Mouse (Mus musculus): Measurements from ENCODE around the gene Trmt112. TPM values are rescaled to one million over a fixed set of nuclear protein-coding genes. Genes with fewer than 3 reads are reported as not detected.
"Not testable (repeated sequence)": the region's sequence is repeated elsewhere in the genome, so short reads cannot be mapped to it uniquely, and the experiment has no call there.

Trmt112 gene
- polyA plus RNA-seq, 1 experiment from 2014 or later, result 167 TPM

DNA sequence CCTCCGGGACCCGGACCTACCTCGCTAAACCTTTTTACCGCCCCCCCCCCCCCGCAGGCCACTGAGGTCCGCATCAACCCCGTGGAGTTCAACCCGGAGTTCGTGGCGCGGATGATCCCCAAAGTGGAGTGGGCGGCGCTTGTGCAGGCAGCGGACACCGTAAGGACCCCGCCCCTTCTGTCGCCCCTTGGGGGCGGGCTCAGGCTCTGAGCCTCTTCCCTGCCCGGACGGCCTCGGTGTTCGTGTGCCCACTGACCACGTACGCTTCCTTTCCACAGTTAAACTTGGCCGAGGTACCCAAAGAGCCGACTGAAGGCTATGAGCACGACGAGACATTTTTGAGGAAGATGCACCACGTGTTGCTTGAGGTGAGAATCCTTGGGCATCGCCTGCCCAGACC is 808 bp downstream of the Trmt112 start:
- peak overlapping the region; percentile 62 for H3K4me3 ChIP-seq (replicated peaks)
- peaks cover 20% of the 10 kb centered on the region for H3K4me1 ChIP-seq (replicated peaks)
- H3K9me3 ChIP-seq, H3K27me3 ChIP-seq: not testable (repeated sequence)
- peak; percentile 15; the same call in 1 of the 2 replicates for ATAC-seq (ENCODE audit: insufficient number of reproducible peaks, insufficient read depth, low FRiP score, low TSS enrichment, low read depth)
- H3K36me3 ChIP-seq, result peaks cover 51% of the 10 kb centered on the region
- peak overlapping the region; percentile 68 for H3K4me2 ChIP-seq
- H3K9ac ChIP-seq (replicated peaks), result peak overlapping the region; percentile 70
- 1% methylated on average over 30 of the region's 30 CpGs for WGBS
- H3K27ac ChIP-seq, result peak overlapping the region; percentile 98

DNA sequence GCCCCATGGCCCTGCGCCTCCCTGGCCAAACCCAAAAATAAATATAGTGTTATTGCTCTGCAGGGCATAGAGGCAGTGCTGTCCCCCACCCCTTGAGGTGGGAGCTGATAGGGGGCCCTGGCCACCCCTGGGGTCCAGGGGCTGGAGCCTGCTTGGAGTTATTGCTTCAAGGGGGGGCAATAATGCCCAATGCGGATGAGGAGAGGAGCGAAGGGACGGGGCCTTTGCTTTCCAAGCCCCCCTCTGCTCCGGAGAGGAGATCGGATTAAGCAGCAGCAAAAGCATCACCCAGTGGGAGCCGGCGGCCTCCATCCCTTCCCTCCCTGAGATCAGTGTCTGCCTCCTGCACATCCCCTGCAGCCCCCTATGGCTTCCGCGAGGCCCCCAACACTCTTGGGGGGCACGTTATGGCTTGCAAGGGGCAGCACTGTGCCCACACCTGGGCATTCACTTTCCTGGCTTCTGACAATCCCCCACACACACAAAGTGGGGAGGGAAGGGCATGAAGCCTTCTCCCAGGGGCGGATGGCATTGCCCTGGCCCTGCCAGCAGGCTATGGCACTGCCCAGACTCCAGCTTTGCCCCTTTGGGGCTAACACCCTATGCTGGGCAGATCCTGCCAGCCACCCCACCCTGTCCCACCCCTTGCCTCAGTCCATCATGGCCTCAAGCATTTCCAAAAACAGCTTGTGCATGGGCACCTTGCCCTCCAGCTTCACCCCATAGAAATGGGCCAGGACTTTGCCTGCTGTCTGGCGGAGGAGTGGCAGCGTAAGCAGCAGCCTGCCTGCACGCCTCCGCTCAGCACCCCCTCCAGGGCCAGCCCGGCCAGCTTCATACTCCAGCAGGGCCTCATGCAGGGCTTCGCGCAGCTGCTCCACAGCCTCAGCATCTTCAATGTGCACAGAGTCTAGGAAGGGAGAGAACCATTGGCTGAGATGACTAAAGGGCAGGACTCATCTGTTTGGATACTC is 1.9 kb downstream of the Trmt112 start:
- peaks cover 20% of the 10 kb centered on the region for H3K4me1 ChIP-seq (replicated peaks)
- peaks cover 41% of the 10 kb centered on the region for H3K36me3 ChIP-seq
- H3K4me3 ChIP-seq (replicated peaks), result peak overlapping the region; percentile 62
- H3K4me2 ChIP-seq, result peak overlapping the region; percentile 68
- H3K9me3 ChIP-seq, result no peaks in the 10 kb centered on the region
- 82% methylated on average over 19 of the region's 19 CpGs for WGBS
- ATAC-seq (ENCODE audit: insufficient number of reproducible peaks, insufficient read depth, low FRiP score, low TSS enrichment, low read depth), result no peak
- H3K27ac ChIP-seq, result no peak overlapping the region
- no peak overlapping the region for H3K9ac ChIP-seq (replicated peaks)
- H3K27me3 ChIP-seq, result no peaks in the 10 kb centered on the region

DNA sequence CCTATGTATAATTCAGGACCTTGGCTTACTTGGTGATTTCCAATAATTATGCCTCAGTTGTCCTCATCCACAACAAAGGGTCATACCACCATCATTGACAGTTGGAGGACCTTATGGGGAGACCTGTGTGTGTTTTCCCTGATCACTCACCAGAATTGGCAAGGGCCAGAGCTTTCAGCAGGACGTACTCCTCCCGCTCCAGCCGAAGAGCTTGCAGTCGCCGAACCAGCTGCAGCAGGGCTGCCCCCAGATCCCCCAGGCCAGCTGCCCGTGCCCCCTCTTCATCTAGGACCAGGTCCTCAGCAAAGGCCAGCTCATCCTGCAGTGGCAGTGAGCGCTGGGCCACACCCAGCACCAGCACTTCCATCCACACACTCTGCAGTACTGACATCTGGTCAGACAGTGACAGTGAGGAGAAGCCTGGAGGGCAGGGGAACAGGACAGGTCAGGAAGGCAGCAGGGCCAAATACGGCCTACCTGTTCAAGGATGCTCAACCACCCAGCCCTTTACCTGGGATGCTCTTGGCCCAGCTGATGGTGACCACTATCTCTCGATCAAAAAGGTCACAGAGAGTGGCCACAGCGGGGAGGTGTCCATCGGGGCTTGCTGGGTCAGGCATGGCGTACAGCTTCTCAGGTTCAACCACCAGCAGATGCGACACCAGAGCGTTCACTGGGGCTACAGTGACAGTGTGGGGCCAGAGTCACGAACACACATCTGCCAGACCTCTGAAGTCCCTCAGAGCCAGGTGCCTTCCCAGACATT is 2.9 kb downstream of the Trmt112 start:
- Histone ChIP-seq H3K4me1 (replicated peaks) (peaks cover 20% of the 10 kb centered on the region), H3K27ac (no peak overlapping the region), H3K36me3 (peaks cover 32% of the 10 kb centered on the region), H3K9me3 (no peaks in the 10 kb centered on the region), H3K9ac (replicated peaks) (no peak overlapping the region), H3K4me3 (replicated peaks) (no peak overlapping the region), H3K27me3 (no peaks in the 10 kb centered on the region), H3K4me2 (peak overlapping the region; percentile 23)
- 93% methylated on average over 15 of the region's 15 CpGs for WGBS
- ATAC-seq (ENCODE audit: insufficient number of reproducible peaks, insufficient read depth, low FRiP score, low TSS enrichment, low read depth), result no peak

DNA sequence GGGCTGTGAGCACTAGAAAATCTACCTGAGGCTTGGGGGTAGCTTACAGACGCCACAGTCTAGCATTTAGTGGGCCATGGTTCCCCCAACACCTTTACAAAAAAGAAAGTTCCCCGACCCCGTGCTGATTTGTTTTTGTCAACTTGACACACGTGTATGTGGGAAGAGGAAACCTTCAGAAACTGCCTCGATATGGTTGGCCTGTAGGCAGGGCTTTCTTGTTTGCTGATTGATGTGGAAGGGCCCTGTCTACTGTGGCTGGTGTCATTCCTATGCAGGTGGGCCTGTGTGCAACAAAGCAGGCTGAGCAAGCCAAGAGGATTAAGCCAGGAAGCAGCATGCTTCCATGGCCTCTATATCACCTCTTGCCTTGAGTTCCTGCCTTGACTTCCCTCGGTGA is 3.5 kb downstream of the Trmt112 start:
- Histone ChIP-seq H3K9ac (replicated peaks) (no peak overlapping the region), H3K4me1 (replicated peaks) (peaks cover 18% of the 10 kb centered on the region), H3K36me3 (peaks cover 32% of the 10 kb centered on the region), H3K9me3 (no peaks in the 10 kb centered on the region), H3K4me3 (replicated peaks) (no peak overlapping the region), H3K4me2 (no peak overlapping the region; the same call in 1 of the 2 replicates), H3K27ac (no peak overlapping the region), H3K27me3 (no peaks in the 10 kb centered on the region)
- WGBS, result 89% methylated on average over 6 of the region's 6 CpGs
- no peak for ATAC-seq (ENCODE audit: insufficient number of reproducible peaks, insufficient read depth, low FRiP score, low TSS enrichment, low read depth)

DNA sequence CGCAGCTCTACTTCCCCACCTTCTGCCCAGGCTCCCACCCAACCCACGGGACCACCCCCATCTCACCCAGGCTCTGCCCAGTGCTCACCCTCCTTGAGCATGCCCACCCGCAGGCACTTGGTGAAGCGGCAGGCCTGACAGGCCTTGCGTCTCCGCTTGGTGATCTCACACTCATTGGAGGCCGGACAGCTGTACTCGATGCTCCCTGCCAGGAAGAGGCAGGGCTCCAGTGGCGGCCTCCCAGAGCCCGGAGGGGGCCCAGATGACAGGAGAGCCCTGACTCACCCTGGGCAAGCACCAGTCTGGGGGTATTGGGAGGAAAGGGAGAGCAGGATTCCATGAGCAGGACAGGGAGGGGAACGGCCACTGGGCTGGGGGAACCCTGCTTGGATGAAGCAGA is 4.5 kb downstream of the Trmt112 start:
- ATAC-seq (ENCODE audit: insufficient number of reproducible peaks, insufficient read depth, low FRiP score, low TSS enrichment, low read depth), result no peak
- Histone ChIP-seq H3K27me3 (no peaks in the 10 kb centered on the region), H3K4me2 (no peak overlapping the region), H3K36me3 (peaks cover 32% of the 10 kb centered on the region), H3K9me3 (no peaks in the 10 kb centered on the region), H3K9ac (replicated peaks) (no peak overlapping the region), H3K4me3 (replicated peaks) (no peak overlapping the region), H3K27ac (no peak overlapping the region), H3K4me1 (replicated peaks) (peaks cover 8% of the 10 kb centered on the region)
- WGBS, result 82% methylated on average over 11 of the region's 11 CpGs

DNA sequence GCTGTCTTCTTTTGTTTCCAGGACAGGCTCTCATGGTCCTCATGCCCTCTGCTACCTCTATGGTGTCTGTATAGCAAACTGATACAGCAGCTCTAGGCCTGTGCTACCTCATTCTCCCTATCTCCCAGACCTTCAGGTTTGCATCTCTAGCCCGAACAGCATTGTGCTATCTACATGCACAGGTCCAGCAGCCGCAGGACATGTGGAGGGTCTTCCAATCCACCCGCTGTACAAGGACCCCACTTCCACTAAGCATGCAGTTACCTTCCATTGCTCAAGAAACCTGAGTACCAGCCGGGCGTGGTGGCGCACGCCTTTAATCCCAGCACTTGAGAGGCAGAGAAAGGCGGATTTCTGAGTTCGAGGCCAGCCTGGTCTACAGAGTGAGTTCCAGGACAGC is 5.0 kb downstream of the Trmt112 start:
- no peak overlapping the region for H3K27ac ChIP-seq
- WGBS, result 91% methylated on average over 9 of the region's 9 CpGs
- peaks cover 32% of the 10 kb centered on the region for H3K36me3 ChIP-seq
- no peak overlapping the region for H3K4me3 ChIP-seq (replicated peaks)
- no peaks in the 10 kb centered on the region for H3K9me3 ChIP-seq
- H3K9ac ChIP-seq (replicated peaks), result no peak overlapping the region
- no peak for ATAC-seq (ENCODE audit: insufficient number of reproducible peaks, insufficient read depth, low FRiP score, low TSS enrichment, low read depth)
- peaks cover 8% of the 10 kb centered on the region for H3K4me1 ChIP-seq (replicated peaks)
- H3K27me3 ChIP-seq, result no peaks in the 10 kb centered on the region
- H3K4me2 ChIP-seq, result no peak overlapping the region

DNA sequence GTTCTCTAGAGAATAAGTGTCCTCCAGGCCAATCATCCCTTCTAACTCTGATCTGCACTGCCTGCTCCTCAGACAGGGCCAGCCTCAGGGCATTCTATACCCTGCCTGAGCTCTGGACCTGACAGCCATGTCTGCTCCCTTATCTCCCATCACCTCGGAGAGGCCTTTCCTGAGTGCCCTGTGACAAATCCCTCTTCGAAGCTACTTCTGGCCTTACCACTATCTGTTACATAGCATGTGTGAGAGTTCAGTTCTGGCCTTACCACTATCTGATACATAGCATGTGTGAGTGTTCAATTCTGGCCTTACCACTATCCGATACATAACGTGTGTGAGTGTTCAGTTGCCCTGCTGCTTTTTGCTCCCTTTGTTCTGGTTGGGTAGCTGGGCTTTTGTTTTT is 5.8 kb downstream of the Trmt112 start:
- Histone ChIP-seq H3K4me1 (replicated peaks) (peaks cover 13% of the 10 kb centered on the region), H3K9ac (replicated peaks) (no peak overlapping the region), H3K27ac (no peak overlapping the region), H3K9me3 (no peaks in the 10 kb centered on the region), H3K27me3 (no peaks in the 10 kb centered on the region), H3K36me3 (peaks cover 32% of the 10 kb centered on the region), H3K4me2 (no peak overlapping the region), H3K4me3 (replicated peaks) (no peak overlapping the region)
- WGBS, result 93% methylated on average over 4 of the region's 4 CpGs
- ATAC-seq (ENCODE audit: insufficient number of reproducible peaks, insufficient read depth, low FRiP score, low TSS enrichment, low read depth), result no peak

DNA sequence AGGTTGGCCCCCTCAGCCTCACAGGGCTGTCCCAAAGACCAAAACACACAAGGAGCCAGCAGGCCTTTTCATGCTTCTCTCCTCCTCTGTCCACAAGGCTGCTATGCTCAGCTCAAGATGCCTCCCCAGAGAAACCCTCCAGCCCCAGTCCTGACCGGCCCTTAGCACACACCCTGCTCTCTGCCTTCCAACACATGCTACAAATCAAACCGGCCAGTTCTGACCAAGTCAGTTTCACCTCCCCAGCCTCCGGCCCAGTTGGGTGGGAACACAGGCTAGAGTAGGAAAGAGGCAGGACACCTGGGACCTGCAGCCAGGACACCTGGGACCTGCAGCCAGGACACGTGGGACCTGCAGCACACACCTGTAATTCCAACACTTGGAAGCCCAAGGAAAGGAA is 7.0 kb downstream of the Trmt112 start:
- Histone ChIP-seq H3K4me1 (replicated peaks) (peaks cover 13% of the 10 kb centered on the region), H3K36me3 (peaks cover 27% of the 10 kb centered on the region), H3K27me3 (no peaks in the 10 kb centered on the region), H3K4me3 (replicated peaks) (no peak overlapping the region), H3K4me2 (no peak overlapping the region), H3K9me3 (no peaks in the 10 kb centered on the region), H3K27ac (no peak overlapping the region), H3K9ac (replicated peaks) (no peak overlapping the region)
- ATAC-seq (ENCODE audit: insufficient number of reproducible peaks, insufficient read depth, low FRiP score, low TSS enrichment, low read depth), result no peak
- 73% methylated on average over 4 of the region's 4 CpGs for WGBS

DNA sequence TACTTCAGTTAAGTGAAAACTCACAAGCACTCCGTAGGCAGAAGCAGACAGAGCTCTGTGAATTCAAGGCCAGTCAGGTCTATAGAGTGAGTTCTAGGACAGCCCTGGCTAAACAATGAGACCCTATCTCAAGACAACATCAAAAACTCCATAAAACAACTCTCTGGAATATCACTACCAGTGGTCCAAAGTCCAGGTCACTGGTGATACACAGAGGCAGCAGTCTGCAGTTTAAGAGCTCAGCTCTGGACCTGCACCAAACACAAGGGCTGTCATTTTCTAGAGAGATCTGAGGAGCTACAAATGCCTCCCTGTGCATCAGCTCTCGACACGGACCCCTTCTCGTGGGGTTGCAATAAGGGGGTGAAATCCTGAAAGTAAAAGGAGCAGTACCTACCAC is 8.8 kb downstream of the Trmt112 start:
- Histone ChIP-seq H3K4me2 (no peak overlapping the region), H3K9me3 (no peaks in the 10 kb centered on the region), H3K4me3 (replicated peaks) (no peak overlapping the region), H3K36me3 (peaks cover 8% of the 10 kb centered on the region), H3K27ac (no peak overlapping the region), H3K9ac (replicated peaks) (no peak overlapping the region), H3K4me1 (replicated peaks) (peaks cover 18% of the 10 kb centered on the region), H3K27me3 (peaks cover 12% of the 10 kb centered on the region)
- no peak for ATAC-seq (ENCODE audit: insufficient number of reproducible peaks, insufficient read depth, low FRiP score, low TSS enrichment, low read depth)
- WGBS, result 88% methylated on average over 4 of the region's 4 CpGs

DNA sequence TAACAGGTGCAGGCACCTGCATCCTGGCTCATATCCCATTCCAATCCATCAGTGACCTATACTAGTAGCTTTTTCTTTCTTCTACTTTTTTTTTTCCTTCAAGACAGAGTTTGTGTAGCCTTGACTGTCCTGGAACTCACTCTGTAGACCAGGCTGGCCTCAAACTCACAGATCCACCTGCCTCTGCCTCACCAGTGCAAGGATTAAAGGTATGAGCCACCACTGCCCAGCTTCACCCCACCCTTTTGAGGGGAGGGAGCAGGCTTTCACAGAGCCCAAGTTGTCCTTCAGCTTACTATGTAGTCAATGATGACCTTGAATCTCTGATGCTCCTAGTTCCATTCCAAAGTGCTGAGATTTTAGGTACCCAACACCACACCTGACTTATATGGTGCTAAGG is 9.9 kb downstream of the Trmt112 start:
- no peaks in the 10 kb centered on the region for H3K36me3 ChIP-seq
- no peak overlapping the region for H3K4me3 ChIP-seq (replicated peaks)
- no peak for ATAC-seq (ENCODE audit: insufficient number of reproducible peaks, insufficient read depth, low FRiP score, low TSS enrichment, low read depth)
- no peak overlapping the region for H3K4me2 ChIP-seq
- H3K9ac ChIP-seq (replicated peaks), result no peak overlapping the region
- H3K4me1 ChIP-seq (replicated peaks), result peaks cover 18% of the 10 kb centered on the region
- no peaks in the 10 kb centered on the region for H3K9me3 ChIP-seq
- peaks cover 23% of the 10 kb centered on the region for H3K27me3 ChIP-seq
- H3K27ac ChIP-seq, result no peak overlapping the region

Measured in limb, embryonic 12.5 days (tissue).